In genomic region chr4:130912626-130913025, GRCm38 (mm10) we compare ENCODE assay signal across 22 mouse cellular contexts. TPM values are rescaled to one million over a fixed set of nuclear protein-coding genes. Genes with fewer than 3 reads are reported as not detected.
A peak's percentile ranks its signal among the peaks of the same experiment; 100 is the strongest.
DNase-seq lines count a peak whose midpoint lies in the region; ATAC-seq and TF ChIP-seq lines count a peak whose summit lies in the region.
"Had no signal": no experiment of that assay in that cellular context is flagged by ENCODE, and none has a peak within 500 bp of the region (broad histone marks: within the 10 kb centered on the region; RNA-seq: fewer than 3 reads in every experiment).

No protein-coding gene starts in this region.

- H3K4me2 ChIP-seq in liver, embryonic 11.5 days, result peak overlapping the region; percentile 60; the same call in 1 of the 2 replicates
- H3K4me2 ChIP-seq: forebrain, embryonic 15.5 days; hindbrain, embryonic 15.5 days; midbrain, embryonic 13.5 days had no signal

- H3K27me3 ChIP-seq in liver, embryonic 11.5 days (replicated peaks; ENCODE audit: control insufficient read depth, insufficient read depth, low read length), result no peaks in the 10 kb centered on the region
- no peaks in the 10 kb centered on the region for H3K27me3 ChIP-seq in ES-Bruce4 (ENCODE audit: control insufficient read depth, insufficient read depth, low read length, poor library complexity, severe bottlenecking)
- H3K27me3 ChIP-seq: forebrain, embryonic 15.5 days; hindbrain, embryonic 15.5 days; midbrain, embryonic 13.5 days had no signal

- no peak for ATAC-seq in liver, embryonic 11.5 days (replicated peaks; ENCODE audit: low FRiP score)
- ATAC-seq: forebrain, embryonic 15.5 days; midbrain, embryonic 13.5 days; Patski had no signal

- WGBS in liver, embryonic 11.5 days, result 67% methylated on average over 3 of the region's 3 CpGs
- WGBS in bone marrow, adult 2 months, result 28% methylated on average over 3 of the region's 3 CpGs
- WGBS in macrophage (ENCODE audit: missing documents), result 44% methylated on average over 3 of the region's 3 CpGs

- H3K4me3 ChIP-seq in liver, embryonic 11.5 days (ENCODE audit: low read depth, low read length), result no peak overlapping the region; the same call in 1 of the 2 replicates
- H3K4me3 ChIP-seq in ES-Bruce4 (ENCODE audit: low read depth, low read length) (no peak overlapping the region), macrophage (ENCODE audit: inconsistent target) (peak overlapping the region; percentile 92)
- H3K4me3 ChIP-seq in bone marrow, adult 2 months (replicated peaks; ENCODE audit: control insufficient read depth, low read depth, low read length), result no peak overlapping the region
- H3K4me3 ChIP-seq: forebrain, embryonic 15.5 days; hindbrain, embryonic 15.5 days; midbrain, embryonic 13.5 days had no signal

- TF ChIP-seq POLR2A in ES-Bruce4 (IDR thresholded peaks at IDR 0.05; ENCODE audit: insufficient read depth, low read length), result no peak
- no peak for TF ChIP-seq POLR2A in bone marrow, adult 2 months (IDR thresholded peaks at IDR 0.05; ENCODE audit: borderline replicate concordance, control insufficient read depth, low read depth, low read length)

- H3K9ac ChIP-seq in liver, embryonic 11.5 days (ENCODE audit: low read depth, low read length), result no peak overlapping the region
- 0 out of 2 replicates have a peak overlapping the region, but pooled peaks have one; percentile 52 for H3K9ac ChIP-seq in ES-Bruce4 (ENCODE audit: low read depth, poor library complexity, severe bottlenecking)
- H3K9ac ChIP-seq: forebrain, embryonic 15.5 days; heart, embryonic 15.5 days; hindbrain, embryonic 15.5 days; liver, embryonic 14.5 days; midbrain, embryonic 13.5 days had no signal

- H3K36me3 ChIP-seq in liver, embryonic 11.5 days (ENCODE audit: control insufficient read depth, insufficient read depth, low read length), result no peaks in the 10 kb centered on the region
- H3K36me3 ChIP-seq in ES-Bruce4 (ENCODE audit: control insufficient read depth, insufficient read depth, low read length, poor library complexity, severe bottlenecking) (no peaks in the 10 kb centered on the region), macrophage (ENCODE audit: inconsistent target) (no peaks in the 10 kb centered on the region)
- H3K36me3 ChIP-seq: forebrain, embryonic 15.5 days; heart, embryonic 15.5 days; hindbrain, embryonic 15.5 days; midbrain, embryonic 13.5 days had no signal

- DNase-seq in liver, embryonic 11.5 days (ENCODE audit: low spot score), result no peak
- no peak for DNase-seq in liver
- DNase-seq in lung, adult 18-20 months, result no peak
- no peak for DNase-seq in adrenal gland, adult 2 months
- DNase-seq: cerebellum, adult 8-10 months; kidney, adult 8-10 months had no signal

- TF ChIP-seq CTCF in ES-Bruce4 (IDR thresholded peaks at IDR 0.05; ENCODE audit: low read depth, low read length), result no peak
- no peak for TF ChIP-seq CTCF in bone marrow, adult 2 months (IDR thresholded peaks at IDR 0.05; ENCODE audit: control insufficient read depth, insufficient read depth, low read length)

- H3K4me1 ChIP-seq in liver, embryonic 11.5 days (replicated peaks; ENCODE audit: control insufficient read depth, insufficient read depth, low read length), result peaks cover 48% of the 10 kb centered on the region
- H3K4me1 ChIP-seq in ES-Bruce4 (ENCODE audit: control insufficient read depth, insufficient read depth, low read length), result peaks cover 6% of the 10 kb centered on the region
- H3K4me1 ChIP-seq in bone marrow, adult 2 months (ENCODE audit: control insufficient read depth, insufficient read depth, low read length), result peaks cover 5% of the 10 kb centered on the region
- H3K4me1 ChIP-seq: forebrain, embryonic 15.5 days; hindbrain, embryonic 15.5 days had no signal

- no peaks in the 10 kb centered on the region for H3K9me3 ChIP-seq in liver, embryonic 11.5 days (ENCODE audit: control insufficient read depth, low read length)
- no peaks in the 10 kb centered on the region for H3K9me3 ChIP-seq in ES-Bruce4 (replicated peaks; ENCODE audit: control insufficient read depth, insufficient read depth, low read length, poor library complexity, severe bottlenecking)
- H3K9me3 ChIP-seq: forebrain, embryonic 15.5 days; heart, embryonic 15.5 days; hindbrain, embryonic 15.5 days; midbrain, embryonic 13.5 days had no signal

- TF ChIP-seq EP300 in ES-Bruce4 (IDR thresholded peaks at IDR 0.05; ENCODE audit: insufficient read depth, low read depth, low read length), result no peak

- H3K27ac ChIP-seq in liver, embryonic 11.5 days (ENCODE audit: low read depth, low read length), result peak overlapping the region; percentile 75; the same call in 1 of the 2 replicates
- H3K27ac ChIP-seq in ES-Bruce4 (ENCODE audit: insufficient read depth, low read length) (peak overlapping the region; percentile 77), macrophage (peak overlapping the region; percentile 100)
- peak overlapping the region; percentile 20; the same call in 1 of the 2 replicates for H3K27ac ChIP-seq in bone marrow, adult 2 months (ENCODE audit: control insufficient read depth, insufficient read depth, low read depth, low read length, poor library complexity)
- H3K27ac ChIP-seq: forebrain, embryonic 15.5 days; hindbrain, embryonic 15.5 days; midbrain, embryonic 13.5 days had no signal

- H3K79me2 ChIP-seq in macrophage (ENCODE audit: inconsistent target), result peaks cover 46% of the 10 kb centered on the region

RNA-seq across cellular contexts. Expression of gene Laptm5, which starts 0.3 kb away (rescaled TPM):
- polyA plus RNA-seq in liver, embryonic 11.5 days (2014; fragmentation: Nextera tagmentation; extraction: Ambion mirVana), result 87.2 and 93.3 TPM in 2 replicates
- 30.2 and 35.4 TPM in 2 replicates for polyA plus RNA-seq in ES-Bruce4 (2011; ENCODE audit: insufficient read depth, insufficient read length, low read depth, missing spikeins)
- 193 and 436 TPM in 2 replicates for polyA plus RNA-seq in bone marrow, adult 2 months (2011; ENCODE audit: insufficient read depth, insufficient read length, low replicate concordance, missing spikeins)
- 100 to 1,000 TPM in 20 of 26 experiments, 10 to 100 TPM in 6; 40.7 to 813 (median 353) TPM for total RNA-seq in macrophage (2018; cell fraction: chromatin; rRNA removed)
- total RNA-seq in macrophage (2018; cell fraction: cytosol; rRNA removed), result 1,000 to 10,000 TPM in 25 of 26 experiments, 100 to 1,000 TPM in 1; 986 to 2,150 (median 1,338) TPM
- total RNA-seq in macrophage (2018; cell fraction: nucleus; rRNA removed), result 1,000 to 10,000 TPM in 13 of 26 experiments, 100 to 1,000 TPM in 13; 156 to 1,616 (median 999) TPM
- 1,448 to 1,968 TPM (median 1,759 TPM) in 3 replicates for polyA plus RNA-seq in macrophage (2018)
- 10 to 100 TPM; 30.8 to 36.8 TPM for total RNA-seq in adrenal gland, adult 2 months (2021)
- 72.4 and 79.8 TPM in 2 replicates for polyA plus RNA-seq in adrenal gland, adult 2 months (2012; rRNA removed)
- polyA plus RNA-seq: Patski had no signal

RNA-seq across cellular contexts. Expression of gene Matn1, which starts 31.6 kb away (rescaled TPM):
- polyA plus RNA-seq in liver, embryonic 11.5 days (2014; fragmentation: Nextera tagmentation; extraction: Ambion mirVana), result 0.29 and 0.32 TPM in 2 replicates
- polyA plus RNA-seq in ES-Bruce4 (2011; ENCODE audit: insufficient read depth, insufficient read length, low read depth, missing spikeins) (1.9 and 2.4 TPM in 2 replicates), macrophage (2018) (0.07 to 0.80 TPM (median 0.16 TPM) in 3 replicates)
- not detected in 2 replicates for polyA plus RNA-seq in bone marrow, adult 2 months (2011; ENCODE audit: insufficient read depth, insufficient read length, low replicate concordance, missing spikeins)
- total RNA-seq in macrophage (2018; cell fraction: chromatin; rRNA removed), result 1 to 10 TPM in 6 of 26 experiments, under 1 TPM in 10, not detected in 10; 0.32 to 1.6 (median 0.79) TPM
- total RNA-seq in macrophage (2018; cell fraction: cytosol; rRNA removed), result under 1 TPM in 24 of 26 experiments, not detected in 2; 0.11 to 0.59 (median 0.26) TPM
- total RNA-seq in macrophage (2018; cell fraction: nucleus; rRNA removed), result under 1 TPM in 15 of 26 experiments, not detected in 11; 0.27 to 0.96 (median 0.48) TPM
- not detected for total RNA-seq in adrenal gland, adult 2 months (2021)
- polyA plus RNA-seq in adrenal gland, adult 2 months (2012; rRNA removed), result not detected in 2 replicates
- total RNA-seq: adrenal gland, postnatal 10 days; gastrocnemius, adult 8-10 months; heart, postnatal 36 days had no signal
- polyA plus RNA-seq: CD4-positive, CD25-positive, alpha-beta regulatory T cell, adult 4 months; forebrain, embryonic 15.5 days; gonadal fat pad, adult 2 months; intestine, embryonic 14.5 days; midbrain, embryonic 13.5 days; neural tube, embryonic 11.5 days; Patski had no signal

Comparison
In these comparisons a context has a peak if more than half of its experiments do, and no peak if none do; other contexts are left out.
1. H3K27ac ChIP-seq: peak in every context shown above with its lines; median percentile 100 in macrophage; 77 in ES-Bruce4; 75 in liver, embryonic 11.5 days; 20 in bone marrow, adult 2 months.